Mouse (Mus musculus) midbrain, embryonic 12.5 days (tissue): ENCODE data around the gene Alkbh2. TPM values are rescaled to one million over a fixed set of nuclear protein-coding genes. Genes with fewer than 3 reads are reported as not detected.
A peak's percentile ranks its signal among the peaks of the same experiment; 100 is the strongest.

ENCODE experiments used
- ATAC-seq: fragments of 200-750 bp; cut with Nextera tagmentation; 2 replicates; pipeline ENCODE4 v1.8.0; 2017; ENCODE audit warnings: low read depth, moderate TSS enrichment, moderate library complexity; ENCODE audit not compliant: low FRiP score
- H3K27ac ChIP-seq: fragments of 300-500 bp; sonication (generic); replicated peaks from 2 replicates; pipeline ENCODE4 v1.5.1; 2016; ENCODE audit warnings: mild to moderate bottlenecking
- H3K27me3 ChIP-seq: fragments of 300-500 bp; sonication (generic); 2 replicates; pipeline ENCODE4 v1.6.1; 2016; ENCODE audit warnings: mild to moderate bottlenecking
- H3K36me3 ChIP-seq: fragments of 300-500 bp; sonication (generic); 2 replicates; pipeline ENCODE4 v1.6.1; 2016
- H3K4me1 ChIP-seq: fragments of 300-500 bp; sonication (generic); 2 replicates; pipeline ENCODE4 v1.6.1; 2016
- H3K4me2 ChIP-seq: fragments of 300-500 bp; sonication (generic); replicated peaks from 2 replicates; pipeline ENCODE4 v1.6.1; 2016; ENCODE audit warnings: mild to moderate bottlenecking, moderate library complexity
- H3K4me3 ChIP-seq: fragments of 300-500 bp; sonication (generic); 2 replicates; pipeline ENCODE4 v1.5.1; 2016; ENCODE audit warnings: mild to moderate bottlenecking
- H3K9ac ChIP-seq: fragments of 300-500 bp; sonication (generic); replicated peaks from 2 replicates; pipeline ENCODE4 v1.6.1; 2016; ENCODE audit warnings: mild to moderate bottlenecking, moderate library complexity
- H3K9me3 ChIP-seq: fragments of 300-500 bp; sonication (generic); 2 replicates; pipeline ENCODE4 v1.6.1; 2016; ENCODE audit warnings: mild to moderate bottlenecking
- WGBS: fragments of 180-500 bp; shearing (Covaris S2); methylation state at CpG from one replicate; pipeline ENCODE4 v1.1.7; 2016; 5-methylcytosine and 5-hydroxymethylcytosine counted together
- polyA plus RNA-seq: library from polyadenylated mRNA; unstranded; fragments of >200 nt; fragmentation: Nextera tagmentation; extraction: Ambion mirVana; gene quantifications from 2 replicates; pipeline ENCODE4 v1.2.1, GENCODE M21; 2016

Gene Alkbh2
- polyA plus RNA-seq, 1 experiment from 2014 or later = 12.7 TPM

- no peaks in the 10 kb centered on the region for H3K9me3 ChIP-seq
- 93% methylated on average over 15 of the region's 15 CpGs for WGBS
- H3K36me3 ChIP-seq = peaks cover 16% of the 10 kb centered on the region
- no peak overlapping the region for H3K4me2 ChIP-seq
- H3K4me3 ChIP-seq = no peak overlapping the region
- H3K9ac ChIP-seq = no peak overlapping the region
- H3K4me1 ChIP-seq = peaks cover 34% of the 10 kb centered on the region
- H3K27ac ChIP-seq = 0 out of 2 replicates have a peak overlapping the region, but pooled peaks have one; percentile 65
- no peak for ATAC-seq
- no peaks in the 10 kb centered on the region for H3K27me3 ChIP-seq
Measured at GRCm38 (mm10) chr5:114137481-114138276, 9.7 kb upstream of the Alkbh2 start.

- H3K9ac ChIP-seq = no peak overlapping the region
- H3K4me1 ChIP-seq = peaks cover 48% of the 10 kb centered on the region
- no peaks in the 10 kb centered on the region for H3K27me3 ChIP-seq
- 90% methylated on average over 10 of the region's 10 CpGs for WGBS
- no peak for ATAC-seq
- H3K4me2 ChIP-seq = no peak overlapping the region
- no peak overlapping the region for H3K27ac ChIP-seq
- no peak overlapping the region for H3K4me3 ChIP-seq
- H3K9me3 ChIP-seq = no peaks in the 10 kb centered on the region
- peaks cover 16% of the 10 kb centered on the region for H3K36me3 ChIP-seq
Measured at GRCm38 (mm10) chr5:114135516-114135915, 7.5 kb upstream of the Alkbh2 start.

- ATAC-seq = no peak
- peaks cover 14% of the 10 kb centered on the region; the same call in 1 of the 2 replicates for H3K36me3 ChIP-seq
Measured at GRCm38 (mm10) chr5:114134091-114134534, 6.1 kb upstream of the Alkbh2 start.

GRCm38 (mm10) chr5:114132841-114133240 lies 4.8 kb upstream of the Alkbh2 start:
- Histone ChIP-seq H3K4me2 (no peak overlapping the region), H3K4me3 (no peak overlapping the region), H3K36me3 (peaks cover 14% of the 10 kb centered on the region; the same call in 1 of the 2 replicates), H3K27me3 (no peaks in the 10 kb centered on the region), H3K9ac (0 out of 2 replicates have a peak overlapping the region, but pooled peaks have one; percentile 4), H3K4me1 (peaks cover 35% of the 10 kb centered on the region), H3K9me3 (no peaks in the 10 kb centered on the region), H3K27ac (no peak overlapping the region)
- WGBS = 80% methylated on average over 6 of the region's 6 CpGs
- ATAC-seq = no peak

More at GRCm38 (mm10) chr5:114134091-114134534, 6.1 kb upstream of the Alkbh2 start:
- Histone ChIP-seq H3K9ac (no peak overlapping the region), H3K4me2 (no peak overlapping the region), H3K4me3 (no peak overlapping the region), H3K4me1 (peaks cover 45% of the 10 kb centered on the region), H3K9me3 (no peaks in the 10 kb centered on the region), H3K27ac (no peak overlapping the region), H3K27me3 (no peaks in the 10 kb centered on the region)
- whole genome bisulfite sequencing = 65% methylated on average over 6 of the region's 6 CpGs

- peaks cover 39% of the 10 kb centered on the region for H3K4me1 ChIP-seq
- WGBS = under 1% methylated on average over 15 of the region's 15 CpGs
- H3K27me3 ChIP-seq = no peaks in the 10 kb centered on the region
- peak overlapping the region; percentile 98 for H3K4me2 ChIP-seq
- H3K36me3 ChIP-seq = peaks cover 4% of the 10 kb centered on the region; the same call in 1 of the 2 replicates
- H3K4me3 ChIP-seq = peak overlapping the region; percentile 87
- H3K9me3 ChIP-seq = no peaks in the 10 kb centered on the region
- H3K27ac ChIP-seq = 0 out of 2 replicates have a peak overlapping the region, but pooled peaks have one; percentile 22
- no peak for ATAC-seq
- peak overlapping the region; percentile 61 for H3K9ac ChIP-seq
Measured at GRCm38 (mm10) chr5:114131521-114131840, 3.5 kb upstream of the Alkbh2 start.

GRCm38 (mm10) chr5:114130698-114131520 lies 2.9 kb upstream of the Alkbh2 start:
- ATAC-seq = peak; percentile 97
- Histone ChIP-seq H3K4me3 (peak overlapping the region; percentile 87), H3K27ac (0 out of 2 replicates have a peak overlapping the region, but pooled peaks have one; percentile 32), H3K4me1 (peaks cover 39% of the 10 kb centered on the region), H3K9me3 (no peaks in the 10 kb centered on the region), H3K27me3 (no peaks in the 10 kb centered on the region), H3K36me3 (0 out of 2 replicates have a peak, but pooled peaks cover 4% of the 10 kb centered on the region), H3K4me2 (peak overlapping the region; percentile 98), H3K9ac (peak overlapping the region; percentile 61)
- under 1% methylated on average over 85 of the region's 87 CpGs for WGBS

GRCm38 (mm10) chr5:114130211-114130605 lies 2.2 kb upstream of the Alkbh2 start, which contains the start of gene Ung:
TSS of gene Ung (plus strand) at chr5:114130386.
- Histone ChIP-seq H3K4me2 (peak within 1 kb of the TSS; percentile 98), H3K27me3 (no peaks in the 10 kb centered on the region), H3K9ac (peak within 1 kb of the TSS; percentile 61), H3K4me3 (peak within 1 kb of the TSS; percentile 87), H3K4me1 (peaks cover 39% of the 10 kb centered on the region), H3K27ac (0 out of 2 replicates have a peak within 1 kb of the TSS, but pooled peaks have one; percentile 32), H3K9me3 (no peaks in the 10 kb centered on the region), H3K36me3 (0 out of 2 replicates have a peak, but pooled peaks cover under 1% of the 10 kb centered on the region)
- ATAC-seq = peak; percentile 52
- WGBS = under 1% methylated on average over 29 of the region's 29 CpGs

- peak overlapping the region; percentile 60; the same call in 1 of the 2 replicates for H3K9ac ChIP-seq
- H3K27ac ChIP-seq = no peak overlapping the region
- no peak for ATAC-seq
- WGBS = 80% methylated on average over 15 of the region's 15 CpGs
- peaks cover 1% of the 10 kb centered on the region; the same call in 1 of the 2 replicates for H3K36me3 ChIP-seq
- peak overlapping the region; percentile 87 for H3K4me3 ChIP-seq
- peaks cover 39% of the 10 kb centered on the region for H3K4me1 ChIP-seq
- H3K9me3 ChIP-seq = no peaks in the 10 kb centered on the region
- H3K27me3 ChIP-seq = no peaks in the 10 kb centered on the region
- H3K4me2 ChIP-seq = peak overlapping the region; percentile 98
Measured at GRCm38 (mm10) chr5:114129550-114130210, 1.7 kb upstream of the Alkbh2 start.

GRCm38 (mm10) chr5:114126499-114127244 lies 1.3 kb downstream of the Alkbh2 start:
- H3K4me1 ChIP-seq = peaks cover 19% of the 10 kb centered on the region
- H3K4me2 ChIP-seq = peak overlapping the region; percentile 96; the same call in 1 of the 2 replicates
- H3K9me3 ChIP-seq = no peaks in the 10 kb centered on the region
- peak overlapping the region; percentile 64; the same call in 1 of the 2 replicates for H3K4me3 ChIP-seq
- no peak overlapping the region for H3K27ac ChIP-seq
- H3K36me3 ChIP-seq = peaks cover 31% of the 10 kb centered on the region
- no peaks in the 10 kb centered on the region for H3K27me3 ChIP-seq
- WGBS = 85% methylated on average over 7 of the region's 7 CpGs
- no peak overlapping the region for H3K9ac ChIP-seq
- ATAC-seq = no peak

- Histone ChIP-seq H3K4me1 (peaks cover 14% of the 10 kb centered on the region), H3K9me3 (no peaks in the 10 kb centered on the region), H3K4me2 (no peak overlapping the region), H3K27ac (no peak overlapping the region), H3K36me3 (peaks cover 38% of the 10 kb centered on the region), H3K9ac (no peak overlapping the region), H3K4me3 (no peak overlapping the region), H3K27me3 (no peaks in the 10 kb centered on the region)
- 93% methylated on average over 3 of the region's 3 CpGs for WGBS
- ATAC-seq = no peak
Measured at GRCm38 (mm10) chr5:114126008-114126407, 2.0 kb downstream of the Alkbh2 start.

- H3K27ac ChIP-seq = no peak overlapping the region
- H3K4me3 ChIP-seq = no peak overlapping the region
- WGBS = 81% methylated on average over 4 of the region's 4 CpGs
- no peaks in the 10 kb centered on the region for H3K9me3 ChIP-seq
- peaks cover 90% of the 10 kb centered on the region for H3K36me3 ChIP-seq
- no peak overlapping the region for H3K9ac ChIP-seq
- no peaks in the 10 kb centered on the region for H3K27me3 ChIP-seq
- H3K4me2 ChIP-seq = no peak overlapping the region
- no peak for ATAC-seq
- no peaks in the 10 kb centered on the region for H3K4me1 ChIP-seq
Measured at GRCm38 (mm10) chr5:114119806-114120205, 8.2 kb downstream of the Alkbh2 start.
